17 mouse cellular contexts compared by ENCODE assay signal in genomic region chr7:49162079-49162478, GRCm38 (mm10).
DNase-seq lines count a peak whose midpoint lies in the region; ATAC-seq and TF ChIP-seq lines count a peak whose summit lies in the region.
"Had no signal": no experiment of that assay in that cellular context is flagged by ENCODE, and none has a peak within 500 bp of the region (broad histone marks: within the 10 kb centered on the region; RNA-seq: fewer than 3 reads in every experiment).

No protein-coding gene starts in this region.

- no peak overlapping the region for H3K4me3 ChIP-seq in midbrain, embryonic 13.5 days (replicated peaks)
- no peak overlapping the region for H3K4me3 ChIP-seq in midbrain, embryonic 16.5 days (ENCODE audit: low read depth, low read length)
- no peak overlapping the region for H3K4me3 ChIP-seq in lung, adult 2 months (replicated peaks; ENCODE audit: extremely low read depth, low read depth, low read length)
- H3K4me3 ChIP-seq: embryonic facial prominence, embryonic 12.5 days; neural tube, embryonic 12.5 days had no signal

- peaks cover 62% of the 10 kb centered on the region for H3K4me1 ChIP-seq in midbrain, embryonic 13.5 days (replicated peaks)
- peaks cover 34% of the 10 kb centered on the region for H3K4me1 ChIP-seq in midbrain, embryonic 16.5 days (ENCODE audit: control insufficient read depth, insufficient read depth, low read length)
- H3K4me1 ChIP-seq in lung, adult 2 months (ENCODE audit: control insufficient read depth, insufficient read depth, low read length): peaks cover 30% of the 10 kb centered on the region

- H3K36me3 ChIP-seq in midbrain, embryonic 13.5 days: no peaks in the 10 kb centered on the region
- no peaks in the 10 kb centered on the region for H3K36me3 ChIP-seq in midbrain, embryonic 16.5 days (ENCODE audit: control insufficient read depth, insufficient read depth, low read length)
- H3K36me3 ChIP-seq: embryonic facial prominence, embryonic 12.5 days; G1E; neural tube, embryonic 12.5 days had no signal

- no peak overlapping the region for H3K4me2 ChIP-seq in midbrain, embryonic 13.5 days (replicated peaks)
- H3K4me2 ChIP-seq in midbrain, embryonic 16.5 days (ENCODE audit: low read length): no peak overlapping the region
- H3K4me2 ChIP-seq: embryonic facial prominence, embryonic 12.5 days; neural tube, embryonic 12.5 days had no signal

- peak overlapping the region; percentile 1 for H3K27ac ChIP-seq in midbrain, embryonic 13.5 days
- no peak overlapping the region for H3K27ac ChIP-seq in midbrain, embryonic 16.5 days (ENCODE audit: low read length)
- H3K27ac ChIP-seq: embryonic facial prominence, embryonic 12.5 days; macrophage; neural tube, embryonic 12.5 days had no signal

- ATAC-seq in midbrain, embryonic 13.5 days: no peak
- ATAC-seq in midbrain, embryonic 16.5 days: no peak

- TF ChIP-seq POLR2A in lung, adult 2 months (IDR thresholded peaks at IDR 0.05; ENCODE audit: borderline replicate concordance, extremely low read depth, low read depth, low read length): no peak; the same call in 1 of the 2 replicates

- WGBS in midbrain, embryonic 13.5 days: 41% methylated on average over 9 of the region's 9 CpGs
- WGBS in midbrain, embryonic 16.5 days: 41% methylated on average over 9 of the region's 9 CpGs
- 27% methylated on average over 9 of the region's 9 CpGs for WGBS in lung, adult 2 months

- H3K9ac ChIP-seq in midbrain, embryonic 13.5 days (replicated peaks): no peak overlapping the region
- H3K9ac ChIP-seq in midbrain, embryonic 16.5 days (ENCODE audit: low read depth, low read length): no peak overlapping the region
- H3K9ac ChIP-seq: embryonic facial prominence, embryonic 12.5 days; neural tube, embryonic 12.5 days had no signal

- TF ChIP-seq CTCF in lung, adult 2 months (IDR thresholded peaks at IDR 0.05; ENCODE audit: insufficient read depth, low read length): no peak

- peak; percentile 5 for DNase-seq in embryo, embryonic 10.5 days (ENCODE audit: low spot score)
- DNase-seq in embryo, embryonic 9.5 days (ENCODE audit: extremely low spot score): no peak
- peak; percentile 59 for DNase-seq in lung, adult 2 months
- peak; percentile 21 for DNase-seq in yolk sac, embryonic 10.5 days (ENCODE audit: low spot score)
- no peak for DNase-seq in B cell, adult 2 months
- DNase-seq in gastrocnemius, adult 8-10 months (ENCODE audit: low spot score in 2 of 2): no peak
- DNase-seq: adrenal gland, adult 8-10 months; cerebellum, adult 18-20 months; kidney, adult 11 months; layer of hippocampus, postnatal 36 days; right cerebral cortex, postnatal 4 days had no signal

- H3K27me3 ChIP-seq in midbrain, embryonic 13.5 days: no peaks in the 10 kb centered on the region
- H3K27me3 ChIP-seq in midbrain, embryonic 16.5 days (ENCODE audit: control insufficient read depth, insufficient read depth, low read depth, low read length): no peaks in the 10 kb centered on the region
- H3K27me3 ChIP-seq: embryonic facial prominence, embryonic 12.5 days; neural tube, embryonic 12.5 days had no signal

- H3K9me3 ChIP-seq in midbrain, embryonic 13.5 days: no peaks in the 10 kb centered on the region
- H3K9me3 ChIP-seq in midbrain, embryonic 16.5 days (replicated peaks; ENCODE audit: control insufficient read depth, low read length, poor library complexity, severe bottlenecking): no peaks in the 10 kb centered on the region
- H3K9me3 ChIP-seq: embryonic facial prominence, embryonic 12.5 days; neural tube, embryonic 12.5 days had no signal

Comparison
In these comparisons a context has a peak if more than half of its experiments do, and no peak if none do; other contexts are left out.
1. DNase-seq: peak in embryo, embryonic 10.5 days (single experiment), lung, adult 2 months (single experiment) and yolk sac, embryonic 10.5 days (single experiment); none in embryo, embryonic 9.5 days (single experiment), B cell, adult 2 months (0 of 2) and gastrocnemius, adult 8-10 months (0 of 2).